Mouse (Mus musculus) liver, embryonic 16.5 days (tissue): ENCODE measurements around the gene Wipi1. TPM values are rescaled to one million over a fixed set of nuclear protein-coding genes. Genes with fewer than 3 reads are reported as not detected.

Source experiments
- ATAC-seq: fragments of 200-750 bp; cut with Nextera tagmentation; 2 replicates; pipeline ENCODE4 v1.8.0; 2017; ENCODE audit warnings: low read depth, mild to moderate bottlenecking, moderate number of reproducible peaks, moderate library complexity
- H3K27ac ChIP-seq: fragments of 300-500 bp; sonication (generic); 2 replicates; pipeline ENCODE4 v1.5.1; 2014; ENCODE audit warnings: mild to moderate bottlenecking, low read length
- H3K27me3 ChIP-seq: fragments of 300-500 bp; sonication (generic); 2 replicates; pipeline ENCODE4 v1.6.1; 2014; ENCODE audit warnings: low read depth, low read length, mixed read lengths; ENCODE audit not compliant: control insufficient read depth, insufficient read depth
- H3K36me3 ChIP-seq: fragments of 300-500 bp; sonication (generic); 2 replicates; pipeline ENCODE4 v1.6.1; 2014; ENCODE audit warnings: mild to moderate bottlenecking; ENCODE audit not compliant: control insufficient read depth, insufficient read depth
- H3K4me1 ChIP-seq: fragments of 300-500 bp; sonication (generic); 2 replicates; pipeline ENCODE4 v1.6.1; 2014; ENCODE audit warnings: low read depth, low read length, mixed read lengths; ENCODE audit not compliant: control insufficient read depth
- H3K4me2 ChIP-seq: fragments of 300-500 bp; sonication (generic); 2 replicates; pipeline ENCODE4 v1.6.1; 2014; ENCODE audit warnings: low read depth, low read length, mixed read lengths
- H3K4me3 ChIP-seq: fragments of 300-500 bp; sonication (generic); 2 replicates; pipeline ENCODE4 v1.5.1; 2014; ENCODE audit warnings: low read depth, mild to moderate bottlenecking, low read length
- H3K9ac ChIP-seq: fragments of 300-500 bp; sonication (generic); 2 replicates; pipeline ENCODE4 v1.6.1; 2014; ENCODE audit warnings: low read depth, low read length
- H3K9me3 ChIP-seq: fragments of 300-500 bp; sonication (generic); replicated peaks from 2 replicates; pipeline ENCODE4 v1.6.1; 2016; ENCODE audit warnings: low read length; ENCODE audit not compliant: control insufficient read depth
- WGBS: fragments of 180-500 bp; shearing (Covaris S2); extraction: QIAGEN DNeasy Blood & Tissue Kit; methylation state at CpG from one replicate; pipeline ENCODE4 v1.1.7; 2014; ENCODE audit not compliant: insufficient replicate concordance; 5-methylcytosine and 5-hydroxymethylcytosine counted together
- polyA plus RNA-seq: library from polyadenylated mRNA; unstranded; fragments of >200 nt; fragmentation: Nextera tagmentation; extraction: Ambion mirVana; gene quantifications from 2 replicates; pipeline ENCODE4 v1.2.1, GENCODE M21; 2015

Wipi1 gene
- polyA plus RNA-seq, 1 experiment from 2014 or later, result 24.0 TPM

GRCm38 (mm10) chr11:109574604-109575003 lies 37.2 kb downstream of the Wipi1 start:
- no peaks in the 10 kb centered on the region for H3K9me3 ChIP-seq
- no peak overlapping the region for H3K4me3 ChIP-seq
- no peak overlapping the region for H3K9ac ChIP-seq
- no peak overlapping the region for H3K4me2 ChIP-seq
- no peak for ATAC-seq
- H3K27ac ChIP-seq, result no peak overlapping the region
- no peaks in the 10 kb centered on the region for H3K27me3 ChIP-seq
- no peaks in the 10 kb centered on the region for H3K4me1 ChIP-seq
- peaks cover 7% of the 10 kb centered on the region for H3K36me3 ChIP-seq
- WGBS, result 90% methylated on average over 2 of the region's 2 CpGs

- H3K27ac ChIP-seq, result no peak overlapping the region
- H3K36me3 ChIP-seq, result 0 out of 2 replicates have a peak, but pooled peaks cover 3% of the 10 kb centered on the region
- H3K4me1 ChIP-seq, result no peaks in the 10 kb centered on the region
- no peak overlapping the region for H3K4me2 ChIP-seq
- no peak for ATAC-seq
- WGBS, result 75% methylated on average over 11 of the region's 11 CpGs
- no peak overlapping the region for H3K4me3 ChIP-seq
- no peaks in the 10 kb centered on the region for H3K9me3 ChIP-seq
- no peaks in the 10 kb centered on the region for H3K27me3 ChIP-seq
- H3K9ac ChIP-seq, result no peak overlapping the region
Observed at GRCm38 (mm10) chr11:109572051-109572450, 39.7 kb downstream of the Wipi1 start.

- Histone ChIP-seq H3K9ac (no peak overlapping the region), H3K27ac (no peak overlapping the region), H3K4me1 (no peaks in the 10 kb centered on the region), H3K4me2 (no peak overlapping the region), H3K4me3 (no peak overlapping the region), H3K27me3 (no peaks in the 10 kb centered on the region), H3K9me3 (no peaks in the 10 kb centered on the region), H3K36me3 (0 out of 2 replicates have a peak, but pooled peaks cover 3% of the 10 kb centered on the region)
- no peak for ATAC-seq
- 47% methylated on average over 7 of the region's 7 CpGs for WGBS
Observed at GRCm38 (mm10) chr11:109569809-109570208, 42.0 kb downstream of the Wipi1 start.

- Histone ChIP-seq H3K9me3 (no peaks in the 10 kb centered on the region), H3K27me3 (no peaks in the 10 kb centered on the region), H3K4me2 (no peak overlapping the region), H3K4me3 (no peak overlapping the region), H3K4me1 (no peaks in the 10 kb centered on the region), H3K36me3 (0 out of 2 replicates have a peak, but pooled peaks cover 3% of the 10 kb centered on the region), H3K27ac (no peak overlapping the region), H3K9ac (no peak overlapping the region)
- ATAC-seq, result no peak
- WGBS, result 77% methylated on average over 12 of the region's 12 CpGs
Observed at GRCm38 (mm10) chr11:109569007-109569618, 42.7 kb downstream of the Wipi1 start.

- Histone ChIP-seq H3K27me3 (no peaks in the 10 kb centered on the region), H3K4me3 (no peak overlapping the region), H3K9ac (no peak overlapping the region), H3K27ac (no peak overlapping the region), H3K4me2 (no peak overlapping the region), H3K4me1 (peaks cover 15% of the 10 kb centered on the region), H3K36me3 (no peaks in the 10 kb centered on the region), H3K9me3 (no peaks in the 10 kb centered on the region)
- no peak for ATAC-seq
- 74% methylated on average over 15 of the region's 15 CpGs for WGBS
Observed at GRCm38 (mm10) chr11:109564466-109565214, 47.1 kb downstream of the Wipi1 start.

GRCm38 (mm10) chr11:109563708-109564107 lies 48.1 kb downstream of the Wipi1 start:
- Histone ChIP-seq H3K36me3 (no peaks in the 10 kb centered on the region), H3K9me3 (no peaks in the 10 kb centered on the region), H3K27ac (no peak overlapping the region), H3K27me3 (no peaks in the 10 kb centered on the region), H3K4me3 (no peak overlapping the region), H3K4me1 (peaks cover 24% of the 10 kb centered on the region), H3K9ac (no peak overlapping the region), H3K4me2 (no peak overlapping the region)
- 73% methylated on average over 4 of the region's 4 CpGs for WGBS
- ATAC-seq, result no peak

- peak overlapping the region; percentile 64 for H3K27ac ChIP-seq
- H3K27me3 ChIP-seq, result no peaks in the 10 kb centered on the region
- H3K36me3 ChIP-seq, result no peaks in the 10 kb centered on the region
- no peak overlapping the region for H3K4me3 ChIP-seq
- no peaks in the 10 kb centered on the region for H3K9me3 ChIP-seq
- H3K4me1 ChIP-seq, result peaks cover 43% of the 10 kb centered on the region
- 74% methylated on average over 3 of the region's 3 CpGs for WGBS
- no peak overlapping the region for H3K9ac ChIP-seq
- H3K4me2 ChIP-seq, result no peak overlapping the region
- no peak for ATAC-seq
Observed at GRCm38 (mm10) chr11:109561445-109561844, 50.3 kb downstream of the Wipi1 start.

- 3% methylated on average over 9 of the region's 9 CpGs for WGBS
- H3K9me3 ChIP-seq, result no peaks in the 10 kb centered on the region
- no peak overlapping the region for H3K4me3 ChIP-seq
- H3K4me2 ChIP-seq, result no peak overlapping the region
- peak overlapping the region; percentile 64 for H3K27ac ChIP-seq
- peaks cover 49% of the 10 kb centered on the region for H3K4me1 ChIP-seq
- peak; percentile 5; the same call in 1 of the 2 replicates for ATAC-seq
- no peaks in the 10 kb centered on the region for H3K36me3 ChIP-seq
- H3K9ac ChIP-seq, result no peak overlapping the region
- H3K27me3 ChIP-seq, result no peaks in the 10 kb centered on the region
Observed at GRCm38 (mm10) chr11:109560793-109561257, 50.9 kb downstream of the Wipi1 start.

GRCm38 (mm10) chr11:109559241-109559640 lies 52.5 kb downstream of the Wipi1 start:
- Histone ChIP-seq H3K27ac (peak overlapping the region; percentile 97), H3K9ac (no peak overlapping the region; the same call in 1 of the 2 replicates), H3K9me3 (no peaks in the 10 kb centered on the region), H3K27me3 (no peaks in the 10 kb centered on the region), H3K4me1 (peaks cover 62% of the 10 kb centered on the region), H3K4me3 (no peak overlapping the region), H3K36me3 (no peaks in the 10 kb centered on the region), H3K4me2 (no peak overlapping the region)
- ATAC-seq, result no peak
- 80% methylated on average over 12 of the region's 12 CpGs for WGBS
